Mouse (Mus musculus): Measurements from ENCODE around the gene Ttn.

Gene Ttn

DNA sequence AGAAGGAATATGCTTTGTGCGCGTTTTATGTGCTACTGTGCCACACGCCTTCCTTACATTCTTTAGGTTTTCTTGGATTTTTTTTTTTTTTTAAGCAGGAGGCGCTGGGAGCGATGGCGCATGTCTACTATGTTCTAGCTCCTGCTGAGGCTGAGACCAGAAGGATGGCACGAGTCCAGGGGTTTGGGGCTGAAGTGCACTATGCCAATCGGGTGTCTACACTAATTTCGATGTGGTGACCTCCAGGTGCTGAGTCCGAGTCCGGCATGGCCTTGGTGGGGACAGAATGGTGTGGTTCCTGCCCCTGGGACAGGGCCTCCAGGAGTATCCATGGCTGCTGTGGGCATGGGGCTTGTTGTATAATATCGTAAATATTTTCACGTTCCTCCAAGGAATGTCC lies 323.8 kb downstream of the Ttn start:
- no peak for DNase-seq (ENCODE audit: low spot score in 2 of 2)

DNA sequence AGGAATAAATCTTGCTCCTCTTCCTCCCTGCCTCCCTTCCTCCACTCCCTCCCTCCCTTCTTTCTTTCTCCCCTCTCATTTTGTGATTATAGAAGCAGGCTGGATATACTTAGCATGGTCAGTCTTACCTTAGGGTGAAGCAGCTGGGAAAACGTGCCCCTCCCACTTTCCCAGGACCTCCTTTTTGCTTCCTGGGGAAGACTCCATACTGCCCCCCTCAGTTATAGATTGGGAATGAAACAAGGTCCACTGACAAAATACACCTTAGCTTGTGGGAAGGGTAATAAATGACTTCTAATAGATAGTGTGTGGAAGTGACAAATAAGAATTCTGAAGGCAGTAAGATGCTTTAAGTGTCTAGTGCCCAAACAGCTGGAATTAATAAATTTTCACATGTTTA lies 326.4 kb downstream of the Ttn start:
- DNase-seq (ENCODE audit: low spot score in 2 of 2), result no peak

DNA sequence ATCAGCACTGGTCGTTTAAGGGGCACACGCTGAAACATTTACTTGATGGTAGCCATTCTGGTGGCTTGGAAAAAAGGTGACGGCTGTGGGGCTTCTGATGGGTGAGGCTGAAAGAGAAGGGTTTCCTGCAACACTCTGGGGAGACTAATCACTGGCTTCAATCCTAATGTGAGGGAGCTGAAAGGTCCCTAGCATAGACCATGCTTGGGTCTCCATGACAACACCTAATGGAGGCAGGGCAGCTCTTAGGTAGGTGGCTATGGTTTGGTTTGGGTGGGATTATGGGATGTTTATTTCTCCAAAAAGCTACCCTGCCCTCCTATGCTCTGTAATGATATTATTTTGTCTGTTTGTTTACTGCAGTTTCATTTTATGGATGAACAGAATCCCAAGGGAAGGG lies 326.9 kb downstream of the Ttn start:
- no peak for DNase-seq (ENCODE audit: low spot score in 2 of 2)

DNA sequence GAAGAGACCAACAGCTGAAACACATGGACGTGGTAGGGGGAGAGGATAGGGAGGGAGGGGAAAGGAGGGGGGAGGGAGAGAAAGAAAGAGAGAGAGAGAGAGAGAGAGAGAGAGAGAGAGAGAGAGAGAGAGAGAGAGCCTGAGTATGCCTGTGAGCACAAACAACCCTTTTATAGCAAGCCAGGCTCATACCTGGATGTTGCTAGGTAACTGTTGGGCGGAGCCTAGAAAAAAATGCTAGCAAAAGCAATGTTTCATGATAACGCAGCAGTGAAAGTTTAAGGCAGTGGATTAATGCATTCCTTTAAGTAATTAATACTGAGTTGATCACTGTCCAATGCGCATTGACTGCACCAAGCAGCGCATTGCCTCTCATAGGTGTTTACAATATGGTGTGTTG lies 327.7 kb downstream of the Ttn start:
- DNase-seq (ENCODE audit: low spot score in 2 of 2), result no peak
